Mouse (Mus musculus): ENCODE measurements around the gene Thoc3.
"Not testable (repeated sequence)": the region's sequence is repeated elsewhere in the genome, so short reads cannot be mapped to it uniquely, and the experiment has no call there.

Gene Thoc3

GRCm38 (mm10) chr13:54468098-54469011, at the start of gene Thoc3:
Gene Thoc3 (minus strand): TSS chr13:54468849.
- in situ Hi-C loops (cut with MboI; ENCODE audit: low sequenced_read_pairs): no loop called here

DNA sequence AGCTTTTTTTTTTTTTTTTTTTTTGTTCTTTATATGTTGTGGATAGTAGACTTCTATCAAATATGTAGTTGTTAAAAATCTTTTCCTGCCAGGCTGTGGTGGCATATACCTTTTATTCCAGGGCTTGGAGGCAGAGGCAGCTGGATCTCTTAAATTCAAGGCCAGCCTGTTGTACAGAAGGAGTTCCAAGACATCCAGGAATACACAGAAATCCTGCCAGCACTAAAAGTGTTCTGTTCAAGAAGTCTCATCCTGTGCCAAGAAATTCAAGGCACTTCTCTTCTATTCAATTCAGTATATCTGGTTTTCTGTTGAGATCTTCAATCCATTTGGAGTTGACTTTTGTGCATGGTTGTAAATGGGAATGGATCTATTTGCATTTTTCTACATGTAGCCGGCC, 37.3 kb upstream of the Thoc3 start:
- in situ Hi-C loops (cut with MboI; ENCODE audit: low sequenced_read_pairs): no loop called here

GRCm38 (mm10) chr13:54504611-54505260, 36.1 kb upstream of the Thoc3 start:
- in situ Hi-C loops (cut with MboI; ENCODE audit: low sequenced_read_pairs): no loop called here

DNA sequence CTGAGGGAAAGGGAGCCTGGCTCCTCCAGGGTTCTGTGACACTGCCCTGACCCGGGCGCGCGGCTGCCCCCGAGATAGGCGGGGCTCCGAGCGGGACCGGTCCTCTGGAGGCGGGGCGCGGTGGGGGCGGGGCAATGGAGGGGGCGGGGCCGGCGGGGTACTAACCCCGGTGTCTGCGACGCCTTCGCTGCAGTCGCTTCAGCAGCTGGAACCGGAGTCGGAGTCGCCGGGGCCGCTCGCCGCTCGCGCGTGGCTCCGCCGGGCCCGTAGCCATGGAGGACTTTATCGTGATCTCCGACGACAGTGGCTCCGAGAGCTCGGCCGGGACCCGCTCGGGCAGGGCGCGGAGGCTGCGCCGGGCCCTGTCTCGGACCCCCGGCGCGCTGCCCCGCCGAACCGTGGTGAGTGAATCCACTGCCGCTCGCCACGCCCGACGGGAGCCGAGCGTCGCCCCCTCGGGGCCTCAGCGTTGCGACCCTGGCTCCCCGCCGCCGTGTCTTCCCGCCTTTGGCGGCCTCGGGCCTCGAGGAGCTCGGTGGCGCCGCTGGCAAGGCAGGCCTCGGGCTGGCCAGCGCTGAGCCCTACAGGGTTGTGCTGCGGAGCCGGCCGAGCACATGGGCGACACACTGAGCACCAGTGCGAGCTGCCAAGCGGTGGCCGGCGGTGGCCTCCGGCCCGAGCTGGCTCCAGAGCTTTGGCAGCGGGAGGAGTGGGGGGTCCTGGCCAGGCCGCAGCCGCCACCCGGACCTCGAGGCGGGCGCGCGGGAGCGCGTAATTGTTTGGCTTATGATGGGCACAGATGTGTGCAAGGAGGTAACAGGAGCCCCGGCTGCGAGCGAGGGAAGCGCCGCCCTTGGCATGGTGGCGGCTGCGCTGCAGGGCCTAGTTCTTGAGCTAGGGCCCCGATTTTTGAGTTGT, 35.2 kb upstream of the Thoc3 start, which contains the start of gene Simc1:
Gene Simc1 (plus strand): TSS at position 176 of the 918 bp plus-strand sequence.
- in situ Hi-C loops (cut with MboI; ENCODE audit: low sequenced_read_pairs): no loop called here

GRCm38 (mm10) chr13:54503278-54503603, 34.6 kb upstream of the Thoc3 start:
- in situ Hi-C loops (cut with MboI; ENCODE audit: low sequenced_read_pairs): no loop called here

- in situ Hi-C loops (cut with MboI; ENCODE audit: low sequenced_read_pairs): no loop called here
These were observed 33.5 kb upstream of the Thoc3 start for GRCm38 (mm10) chr13:54501957-54502690.

DNA sequence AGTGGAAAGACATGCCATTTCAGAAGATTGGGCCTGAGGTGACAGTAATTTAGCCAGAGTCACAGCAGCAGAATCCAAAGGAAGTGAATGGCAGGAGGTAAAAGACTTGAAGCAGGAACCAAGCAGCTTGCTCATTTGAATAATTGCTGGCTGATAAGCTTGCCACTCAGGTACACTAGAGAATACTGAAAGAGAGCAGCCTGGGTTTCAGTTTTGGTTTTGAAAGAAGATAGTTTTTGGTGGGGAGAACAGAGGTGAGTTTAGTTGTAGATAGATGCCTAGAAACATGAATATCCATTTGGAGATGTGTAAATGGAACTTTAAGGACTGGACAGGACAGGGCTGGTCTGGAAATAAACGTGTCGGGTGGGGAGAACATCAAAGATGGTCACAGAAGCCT, 32.7 kb upstream of the Thoc3 start:
- in situ Hi-C loops (cut with MboI; ENCODE audit: low sequenced_read_pairs): no loop called here

DNA sequence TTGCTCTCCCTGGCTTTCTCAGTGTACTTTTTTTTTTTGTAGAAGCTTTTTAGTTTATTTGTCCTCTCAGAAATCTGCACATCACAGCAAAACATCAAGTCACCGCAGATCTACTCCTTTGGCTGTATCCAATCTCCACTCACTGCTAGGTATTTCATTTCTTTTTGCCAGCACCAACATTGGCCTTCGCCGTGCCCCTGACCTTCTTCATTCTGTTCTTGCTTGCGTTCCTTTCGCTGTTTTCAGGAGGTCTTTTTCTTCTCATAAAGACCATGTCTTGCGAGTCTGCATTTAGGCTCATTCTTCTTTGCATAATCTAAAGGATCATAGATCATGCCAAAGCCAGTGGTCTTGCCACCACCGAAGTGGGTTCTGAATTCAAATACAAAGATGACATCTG, 30.9 kb upstream of the Thoc3 start:
- in situ Hi-C loops (cut with MboI; ENCODE audit: low sequenced_read_pairs): not testable (repeated sequence)

DNA sequence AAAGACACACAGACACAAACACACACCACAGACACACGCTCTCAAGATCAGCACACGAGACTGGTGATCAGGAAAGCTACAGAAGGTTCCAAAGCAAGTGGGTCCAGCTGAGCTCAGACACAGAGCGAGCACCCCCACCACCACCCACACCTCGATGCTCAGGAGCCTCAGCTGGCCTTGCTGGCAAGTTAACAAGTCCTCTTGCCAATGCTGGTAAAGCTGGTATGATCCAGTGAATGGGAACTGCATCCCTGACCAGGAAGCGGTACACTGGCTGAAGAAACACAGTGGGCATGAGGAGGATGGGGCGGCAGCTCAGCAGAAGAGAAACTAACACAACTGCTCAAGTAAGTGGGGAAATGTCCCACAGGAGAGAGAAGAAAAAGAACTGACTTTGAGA, 22.7 kb upstream of the Thoc3 start:
- in situ Hi-C loops (cut with MboI; ENCODE audit: low sequenced_read_pairs): no loop called here

DNA sequence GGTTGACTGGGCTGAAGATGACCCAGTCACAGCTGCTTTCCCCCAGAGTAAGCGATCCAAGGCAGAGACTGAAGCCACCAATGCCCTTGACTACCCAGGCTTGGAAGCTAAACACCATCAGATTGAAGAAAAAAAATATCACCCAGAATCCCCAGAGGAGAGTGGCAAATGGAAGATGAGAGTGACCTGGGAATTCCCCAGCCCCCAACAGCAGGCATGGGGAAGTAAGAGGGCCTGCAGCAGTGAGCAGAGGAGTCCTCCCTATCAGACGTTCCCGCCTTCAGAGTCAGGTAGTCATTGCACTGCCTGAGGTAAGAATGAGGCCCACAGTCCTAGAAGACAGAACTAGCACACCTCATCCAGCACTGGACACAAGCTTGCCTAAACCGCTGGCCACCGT, 21.8 kb upstream of the Thoc3 start:
- in situ Hi-C loops (cut with MboI; ENCODE audit: low sequenced_read_pairs): no loop called here

GRCm38 (mm10) chr13:54481498-54481897, 12.8 kb upstream of the Thoc3 start:
- in situ Hi-C loops (cut with MboI; ENCODE audit: low sequenced_read_pairs): no loop called here

- in situ Hi-C loops (cut with MboI; ENCODE audit: low sequenced_read_pairs): no loop called here
These were observed 10.6 kb upstream of the Thoc3 start for GRCm38 (mm10) chr13:54479286-54479685.

- in situ Hi-C loops (cut with MboI; ENCODE audit: low sequenced_read_pairs): no loop called here
These were observed 7.1 kb upstream of the Thoc3 start for GRCm38 (mm10) chr13:54475702-54476101.

GRCm38 (mm10) chr13:54474996-54475395, 6.3 kb upstream of the Thoc3 start:
- in situ Hi-C loops (cut with MboI; ENCODE audit: low sequenced_read_pairs): no loop called here

DNA sequence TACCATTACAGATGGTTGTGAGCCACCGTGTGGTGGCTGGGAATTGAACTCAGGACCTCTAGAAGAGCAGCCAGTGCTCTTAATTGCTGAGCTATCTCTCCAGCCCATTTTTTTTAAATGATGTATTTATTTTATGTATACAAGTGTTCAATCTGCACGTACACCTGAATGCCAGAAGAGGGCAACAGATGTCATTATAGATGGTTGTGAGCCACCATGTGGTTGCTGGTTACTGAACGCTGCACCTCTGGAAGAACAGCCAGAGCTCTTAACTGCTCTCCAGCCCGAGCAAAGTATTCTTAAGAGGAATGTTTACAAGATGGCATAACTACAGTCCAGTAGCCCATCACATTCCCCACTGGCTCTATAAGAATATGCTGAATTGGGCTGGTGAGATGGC, 3.3 kb upstream of the Thoc3 start:
- in situ Hi-C loops (cut with MboI; ENCODE audit: low sequenced_read_pairs): no loop called here

DNA sequence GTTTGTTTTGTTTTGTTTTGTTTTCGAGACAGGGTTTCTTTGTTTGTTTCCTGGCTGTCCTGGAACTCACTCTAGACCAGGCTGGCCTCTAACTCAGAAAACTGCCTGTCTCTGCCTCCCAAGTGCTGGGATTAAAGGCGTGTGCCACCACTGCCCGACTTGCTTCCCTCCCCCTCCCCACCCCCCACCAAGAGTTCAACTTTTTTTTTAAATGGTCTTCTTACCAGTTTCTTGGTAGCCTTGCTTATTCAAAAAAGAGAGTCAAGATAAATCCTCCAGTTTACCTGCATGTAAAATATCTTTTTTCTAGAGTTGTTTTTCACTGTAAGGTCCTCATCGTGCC, 334 bp upstream of the Thoc3 start:
- in situ Hi-C loops (cut with MboI; ENCODE audit: low sequenced_read_pairs): no loop called here

GRCm38 (mm10) chr13:54459282-54459681, 9.4 kb downstream of the Thoc3 start:
- in situ Hi-C loops (cut with MboI; ENCODE audit: low sequenced_read_pairs): no loop called here

DNA sequence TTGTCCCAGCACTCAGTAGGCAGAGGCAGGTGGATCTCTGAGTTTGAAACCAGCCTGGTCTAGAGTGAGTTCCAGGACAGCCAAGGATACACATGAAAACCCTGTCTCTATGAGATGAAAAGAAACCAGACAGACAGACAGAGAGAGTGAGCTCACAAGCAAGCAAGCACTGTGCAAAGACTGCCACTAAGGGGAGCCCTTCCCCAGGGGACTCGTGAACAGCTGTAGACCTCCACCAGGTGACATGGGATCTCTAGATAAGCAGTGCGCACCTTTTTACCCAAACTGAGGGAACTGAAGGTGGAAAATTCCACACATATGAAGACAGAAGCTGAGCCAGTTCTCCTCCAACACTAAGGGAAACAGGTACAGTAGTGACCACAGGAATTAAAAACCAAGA, 11.6 kb downstream of the Thoc3 start:
- in situ Hi-C loops (cut with MboI; ENCODE audit: low sequenced_read_pairs): no loop called here

GRCm38 (mm10) chr13:54447496-54448224, 21.0 kb downstream of the Thoc3 start:
- in situ Hi-C loops (cut with MboI; ENCODE audit: low sequenced_read_pairs): loop anchor here (5.0 kb wide), 1 partner anchor 335 kb away; no protein-coding TSS in a partner anchor

Measured in CH12F3 (cell line).